Mouse (Mus musculus): ENCODE data around the gene Erich2.
"Not testable (repeated sequence)": the region's sequence is repeated elsewhere in the genome, so short reads cannot be mapped to it uniquely, and the experiment has no call there.

Erich2 gene

DNA sequence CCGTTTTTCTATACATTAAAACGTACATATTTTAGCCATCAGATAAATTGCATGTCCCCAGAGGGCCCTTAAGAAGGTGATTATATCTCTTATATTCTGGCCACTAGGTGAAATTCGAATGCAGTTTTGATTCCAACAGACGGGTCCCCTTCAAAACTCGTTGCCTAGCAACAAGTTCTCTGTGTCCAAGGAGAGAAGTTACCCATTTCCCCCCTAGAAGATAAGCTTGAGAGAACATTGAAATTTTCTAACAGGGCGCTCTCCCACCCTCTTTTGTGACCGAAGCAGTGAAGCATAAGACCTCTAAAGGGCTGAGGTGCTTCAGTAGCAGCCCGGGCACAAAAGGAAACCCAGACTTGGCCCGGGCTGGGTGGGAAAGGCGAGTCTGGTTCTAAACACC lies at the start of gene Erich2:
TSS of gene Erich2 (plus strand) at position 324 of the 400 bp plus-strand sequence.
- no peak for DNase-seq (ENCODE audit: low spot score)

DNA sequence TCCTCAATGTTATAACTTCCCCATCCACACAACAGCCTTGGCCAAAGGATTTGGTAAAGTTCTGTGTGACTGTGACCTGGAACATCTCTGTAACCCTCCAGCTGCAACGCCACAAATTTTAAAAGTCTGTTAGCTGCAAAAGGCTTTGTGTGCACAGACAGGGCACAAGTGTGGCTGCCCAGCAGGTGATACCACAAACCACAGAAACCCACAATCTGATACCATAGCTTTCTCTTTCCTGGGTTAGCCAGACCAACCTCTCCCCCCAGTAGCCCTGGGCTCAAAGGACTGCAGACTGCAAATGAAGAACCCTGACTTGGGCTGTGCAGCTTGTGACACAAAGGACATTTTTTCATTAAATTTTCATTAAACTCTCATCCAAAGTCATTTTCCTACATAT lies 45.0 kb upstream of the Erich2 start:
- DNase-seq (ENCODE audit: low spot score) = no peak

DNA sequence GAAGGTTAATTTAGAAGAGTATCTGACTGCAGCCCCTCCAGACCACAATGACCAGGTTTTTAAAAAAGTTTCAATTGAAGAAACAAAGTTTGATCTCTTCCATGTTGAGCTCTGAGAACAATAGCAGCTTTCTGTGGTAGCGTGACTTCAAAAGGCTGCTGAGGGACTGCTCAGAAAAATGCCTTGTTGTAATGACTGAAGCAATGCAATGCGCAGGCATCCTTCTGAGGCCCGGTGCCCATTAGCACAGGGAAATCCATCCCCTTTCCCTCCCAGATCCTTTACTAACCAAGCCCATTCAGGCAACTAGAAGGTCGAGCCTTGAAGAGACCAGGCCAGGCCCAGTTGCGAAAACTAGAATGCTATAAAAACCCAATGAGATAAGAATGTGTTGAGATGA lies 37.5 kb upstream of the Erich2 start:
- no peak for DNase-seq (ENCODE audit: low spot score)

DNA sequence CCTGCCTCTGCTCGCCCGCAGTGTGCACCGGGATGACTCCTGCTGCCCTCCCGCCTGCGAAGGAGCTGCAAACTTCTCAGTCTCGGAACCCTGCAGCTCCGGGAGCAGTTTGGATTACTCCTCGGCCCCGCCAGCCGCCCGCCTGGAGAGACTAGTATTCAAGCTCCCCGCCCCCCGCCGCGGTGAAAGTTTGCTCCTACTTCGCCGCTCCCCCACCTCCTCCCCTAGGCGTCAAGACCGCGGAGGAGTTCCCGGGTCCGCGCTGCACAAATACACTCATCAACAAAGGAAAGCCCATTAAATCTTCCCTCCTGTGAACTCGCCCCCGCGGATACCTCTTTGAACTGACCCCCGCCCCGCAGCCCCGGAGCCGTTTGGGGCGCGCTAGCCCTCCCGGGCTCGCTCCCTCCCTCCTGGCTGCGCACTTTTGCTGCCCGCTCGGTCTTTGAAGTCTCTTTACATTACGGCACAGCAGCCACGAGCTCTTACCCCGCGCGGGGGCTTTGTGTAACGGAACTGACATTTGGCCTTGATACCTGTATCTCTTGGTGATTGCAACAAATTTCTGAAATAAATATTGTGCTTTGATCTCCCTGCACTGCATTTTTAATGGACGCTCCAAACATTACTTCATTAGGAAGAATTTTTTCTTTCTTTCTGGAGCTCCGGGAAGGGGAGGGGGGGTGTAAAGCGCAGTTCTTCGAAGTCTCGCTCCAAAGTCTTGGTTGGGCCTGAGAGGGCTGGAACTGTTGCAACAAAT lies 36.6 kb upstream of the Erich2 start:
- no peak for DNase-seq (ENCODE audit: low spot score)

DNA sequence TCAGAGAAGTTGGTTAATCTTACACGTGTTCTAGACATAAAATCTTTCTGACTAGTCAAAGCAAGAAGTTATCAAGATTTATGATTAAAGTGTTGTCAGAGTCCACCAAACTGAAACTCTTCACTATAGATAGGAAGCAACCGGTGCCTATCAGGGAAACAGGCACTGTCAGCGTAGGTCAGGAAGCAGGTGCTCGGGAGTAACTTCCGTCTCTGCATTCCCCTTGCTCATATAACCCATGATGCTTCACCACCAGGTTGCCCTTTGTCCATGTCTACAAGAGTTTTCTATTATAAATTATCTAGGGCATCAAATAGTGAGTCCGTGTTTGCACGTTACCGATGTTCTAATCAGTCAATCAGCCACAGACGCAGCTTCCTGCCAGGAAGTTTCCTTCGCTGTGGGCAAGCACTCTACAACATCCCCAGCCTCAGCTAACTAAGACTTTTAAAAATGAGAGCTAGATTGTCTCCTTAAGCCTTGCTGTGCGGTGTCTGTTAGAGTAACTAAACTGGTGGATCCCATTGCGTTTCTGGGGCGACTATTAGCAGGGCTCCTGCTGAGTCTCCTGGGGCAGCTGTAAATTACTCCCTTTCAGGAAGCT lies 10.8 kb upstream of the Erich2 start:
- DNase-seq (ENCODE audit: low spot score) = no peak

DNA sequence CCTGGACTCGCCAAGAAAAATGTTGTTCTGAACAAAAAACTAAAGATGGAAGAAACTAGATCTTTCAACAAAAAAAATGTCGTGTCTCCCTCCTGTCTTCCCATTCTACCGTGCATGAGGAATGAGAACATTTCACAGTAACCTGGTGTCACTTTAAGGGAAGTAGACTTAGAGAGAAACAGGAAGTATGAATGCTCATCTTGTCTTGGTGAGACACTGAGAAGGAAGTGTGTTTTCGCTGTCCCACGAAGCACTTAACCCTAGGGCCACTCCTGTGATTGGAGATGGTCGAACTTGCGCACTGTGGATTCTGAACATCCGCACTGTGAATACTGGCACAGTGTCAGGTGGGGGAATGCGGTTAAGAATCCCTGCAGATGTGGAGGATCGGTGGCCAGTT lies 5.2 kb upstream of the Erich2 start:
- no peak for DNase-seq (ENCODE audit: low spot score)

DNA sequence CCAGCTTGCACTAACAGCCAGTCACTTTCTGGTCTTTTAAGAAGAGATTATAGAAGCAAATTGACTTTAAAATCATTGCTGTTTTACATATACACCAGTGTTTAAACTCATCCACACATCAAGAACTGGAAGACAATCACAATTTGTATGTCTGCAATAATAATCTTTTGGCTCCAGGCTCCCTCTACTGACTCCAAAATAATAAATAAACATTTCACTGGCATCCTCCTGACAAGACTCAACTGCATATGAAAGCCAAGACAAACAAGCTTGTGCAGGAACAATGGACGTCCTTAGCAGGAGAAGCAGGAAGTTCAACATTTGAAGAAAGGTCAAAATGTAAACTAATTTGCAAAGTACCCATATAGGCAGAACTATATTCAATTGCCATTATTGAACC lies 3.4 kb upstream of the Erich2 start:
- DNase-seq (ENCODE audit: low spot score) = no peak

DNA sequence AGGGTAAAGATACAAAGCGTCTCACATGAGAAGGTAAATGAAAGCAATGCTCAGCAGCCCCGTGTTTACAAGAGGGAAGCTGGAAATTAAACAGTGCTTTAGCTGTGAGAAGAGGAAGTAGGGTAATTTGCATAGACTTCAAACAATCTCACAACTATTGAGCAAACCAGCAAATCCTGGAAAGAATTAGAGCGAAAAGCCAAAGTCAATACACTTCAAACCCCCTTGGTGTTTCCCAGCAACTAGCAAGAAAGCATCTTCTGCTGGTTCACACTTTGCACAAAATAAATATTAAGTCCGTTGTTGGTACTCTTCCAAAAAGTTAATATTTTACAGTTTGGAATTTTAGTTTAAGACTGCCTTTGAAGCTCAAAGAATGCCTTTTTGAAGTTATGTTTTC lies 2.7 kb upstream of the Erich2 start:
- no peak for DNase-seq (ENCODE audit: low spot score)

DNA sequence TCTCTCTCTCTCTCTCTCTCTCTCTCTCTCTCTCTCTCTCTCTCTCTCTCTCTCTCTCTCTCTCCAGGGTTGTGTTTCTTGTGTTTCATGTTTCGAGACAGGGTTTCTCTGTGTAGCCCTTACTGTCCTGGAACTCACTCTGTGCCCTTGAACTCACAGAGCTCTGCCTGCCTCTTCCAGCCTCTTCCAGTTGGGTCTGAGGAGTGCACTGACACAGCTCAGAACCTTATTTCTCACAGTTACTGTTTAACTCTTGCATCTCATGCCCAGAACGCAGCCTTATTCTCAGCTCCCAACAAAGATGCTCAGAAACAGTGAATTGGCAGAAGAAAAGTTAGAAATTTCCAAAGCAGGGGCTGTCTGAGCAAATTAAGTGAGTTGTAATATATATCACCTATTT lies 2.2 kb upstream of the Erich2 start:
- DNase-seq (ENCODE audit: low spot score) = no peak

DNA sequence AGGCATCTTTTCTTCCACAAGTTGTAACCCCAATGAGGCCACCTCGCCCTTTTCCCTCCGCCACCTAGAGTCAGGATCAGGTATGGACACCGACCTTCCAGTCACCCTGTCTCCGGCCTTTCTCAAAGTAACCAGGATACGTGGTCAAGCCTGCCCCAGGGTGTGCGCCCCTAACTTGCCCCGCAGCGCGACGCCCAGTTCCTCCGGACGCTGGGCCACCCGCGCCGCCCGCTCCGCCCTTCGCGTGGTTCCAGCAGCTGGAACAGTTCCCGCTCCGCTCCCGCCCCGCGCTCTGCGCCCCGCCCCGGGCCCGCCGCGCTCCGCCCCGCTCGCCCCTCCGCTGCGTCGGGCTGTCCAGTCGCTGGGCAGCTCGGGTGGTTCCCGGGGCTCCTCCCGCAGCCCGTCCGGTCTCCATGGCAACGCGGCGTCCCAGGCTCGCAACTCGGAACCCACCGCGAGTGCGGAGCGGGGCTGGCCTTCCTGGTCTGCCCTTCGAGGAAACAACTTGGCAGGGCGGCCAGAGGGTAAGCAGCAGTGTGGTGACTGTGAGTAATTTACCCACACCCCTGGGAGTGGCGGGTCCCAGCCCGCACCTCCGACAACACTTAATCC lies 508 bp downstream of the Erich2 start:
- no peak for DNase-seq (ENCODE audit: low spot score)

DNA sequence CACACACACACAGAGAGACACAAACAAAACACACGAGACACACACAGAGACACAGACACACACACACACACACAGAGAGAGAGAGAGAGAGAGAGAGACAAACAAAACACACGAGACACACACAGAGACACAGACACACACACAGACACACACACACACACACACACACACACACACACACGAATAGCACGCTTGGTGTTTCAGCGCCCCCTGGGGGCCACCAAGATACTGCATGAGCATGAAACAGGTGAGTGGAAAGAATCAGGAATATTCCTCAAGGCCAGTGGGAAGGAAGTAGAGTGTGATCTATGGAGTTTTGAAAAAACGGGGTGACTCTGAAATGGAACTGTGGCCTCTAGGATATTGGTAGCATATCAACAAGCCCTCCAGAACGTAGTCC lies 29.7 kb downstream of the Erich2 start:
- not testable (repeated sequence) for DNase-seq (ENCODE audit: low spot score)

DNA sequence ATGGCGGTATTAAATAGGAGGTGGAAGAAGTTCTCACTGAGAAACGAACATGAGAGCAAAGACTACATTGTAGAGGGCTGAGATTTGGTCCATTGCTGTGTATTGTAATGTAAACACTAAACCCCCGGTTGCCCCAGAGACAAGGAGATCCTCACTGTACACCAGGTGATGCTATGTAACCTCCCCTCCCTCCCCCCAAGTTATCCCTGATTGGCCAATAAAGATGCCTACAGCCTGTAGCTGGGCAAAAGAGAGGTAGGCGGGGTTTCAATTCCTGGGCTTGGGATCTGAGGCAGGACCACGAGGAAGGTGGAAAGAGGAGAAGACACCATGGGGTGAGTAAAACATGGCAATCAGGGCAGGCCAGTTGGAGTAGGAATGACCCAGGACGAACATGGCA lies 42.1 kb downstream of the Erich2 start:
- DNase-seq (ENCODE audit: low spot score) = no peak

DNA sequence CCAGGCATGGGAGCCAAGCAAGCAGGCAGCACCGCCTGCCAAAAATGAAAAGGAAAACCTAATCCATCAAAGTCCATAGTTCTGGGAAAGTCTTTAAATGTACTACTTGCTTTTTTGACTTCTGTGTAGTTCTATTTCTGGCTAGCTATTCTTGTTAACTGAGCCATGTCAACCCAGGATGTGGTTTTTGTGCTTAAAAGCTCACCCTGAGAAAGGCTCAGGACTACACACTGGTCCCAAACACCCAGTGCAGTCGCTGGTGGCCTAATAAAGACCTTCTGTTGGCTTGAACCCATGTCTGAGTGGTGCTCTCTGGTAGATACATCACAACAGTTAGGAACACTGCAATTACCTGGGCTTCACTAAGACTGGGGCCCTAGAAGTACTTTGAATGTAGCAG lies 42.8 kb downstream of the Erich2 start:
- no peak for DNase-seq (ENCODE audit: low spot score)

DNA sequence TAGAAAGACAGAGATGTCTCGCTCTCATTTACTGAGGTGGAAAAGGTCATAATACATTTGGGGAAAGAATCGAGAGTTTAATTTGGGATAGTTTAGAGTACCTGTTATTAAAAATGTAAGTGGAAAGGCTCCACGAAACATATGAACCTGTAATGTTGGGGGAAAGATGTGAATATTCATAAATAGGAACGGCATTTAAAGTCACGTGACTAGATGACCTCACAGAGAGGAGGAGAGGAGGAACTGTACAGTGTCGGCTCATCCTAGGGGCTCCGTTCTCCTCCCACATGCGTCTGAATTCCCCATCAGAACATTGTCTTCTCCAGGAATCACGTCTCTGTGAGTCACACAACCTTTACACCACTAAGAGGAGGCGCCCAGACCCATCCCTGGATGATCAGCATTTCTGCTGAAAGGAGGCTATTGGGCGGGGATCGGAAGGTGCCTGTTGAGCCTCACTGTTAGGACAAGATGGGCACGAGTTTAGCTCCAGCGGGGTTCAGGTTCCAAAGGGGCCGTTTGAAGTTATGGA lies 43.5 kb downstream of the Erich2 start:
- no peak for DNase-seq (ENCODE audit: low spot score)

DNA sequence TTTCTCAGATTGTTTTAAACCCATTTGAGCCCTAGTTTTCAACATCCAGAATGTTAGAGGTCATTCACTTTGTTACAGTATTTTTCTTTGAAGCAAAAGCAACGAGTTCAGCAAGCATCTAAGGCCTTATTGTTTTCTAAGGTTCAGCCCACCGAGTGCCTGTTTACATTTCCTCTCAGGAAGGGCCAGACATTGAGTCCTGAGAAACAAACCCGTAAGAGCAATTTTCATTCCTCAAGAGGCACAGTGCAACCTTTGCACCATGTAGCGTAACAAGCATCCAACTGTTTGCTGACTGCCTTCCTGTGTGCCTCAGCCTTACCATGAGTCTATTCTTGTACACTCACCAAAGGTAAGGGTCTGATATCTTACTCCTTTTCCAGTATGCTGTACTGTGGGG lies 44.2 kb downstream of the Erich2 start, which contains the start of gene Gad1:
TSS of gene Gad1 (plus strand) at position 301 of the 400 bp plus-strand sequence.
- no peak for DNase-seq (ENCODE audit: low spot score)

DNA sequence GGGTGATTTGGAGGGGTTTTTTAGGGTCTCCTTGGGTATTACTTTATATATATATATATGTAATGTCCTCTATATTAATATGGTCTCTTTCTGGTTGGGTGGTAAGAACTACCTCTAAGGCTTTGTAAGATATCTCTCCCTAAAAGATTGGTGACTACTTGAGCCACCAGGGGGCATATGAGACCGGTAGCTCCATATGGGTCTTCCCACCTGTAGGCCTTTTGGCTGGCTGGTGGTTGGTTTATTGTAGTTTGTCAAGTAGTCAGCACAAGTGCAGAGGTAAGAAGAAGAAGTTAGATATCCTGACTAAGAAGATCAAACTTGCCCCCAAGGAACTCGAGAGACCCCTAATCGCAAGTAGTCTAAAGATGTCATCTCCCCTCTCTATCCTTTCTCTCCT lies 45.2 kb downstream of the Erich2 start:
- DNase-seq (ENCODE audit: low spot score) = no peak

DNA sequence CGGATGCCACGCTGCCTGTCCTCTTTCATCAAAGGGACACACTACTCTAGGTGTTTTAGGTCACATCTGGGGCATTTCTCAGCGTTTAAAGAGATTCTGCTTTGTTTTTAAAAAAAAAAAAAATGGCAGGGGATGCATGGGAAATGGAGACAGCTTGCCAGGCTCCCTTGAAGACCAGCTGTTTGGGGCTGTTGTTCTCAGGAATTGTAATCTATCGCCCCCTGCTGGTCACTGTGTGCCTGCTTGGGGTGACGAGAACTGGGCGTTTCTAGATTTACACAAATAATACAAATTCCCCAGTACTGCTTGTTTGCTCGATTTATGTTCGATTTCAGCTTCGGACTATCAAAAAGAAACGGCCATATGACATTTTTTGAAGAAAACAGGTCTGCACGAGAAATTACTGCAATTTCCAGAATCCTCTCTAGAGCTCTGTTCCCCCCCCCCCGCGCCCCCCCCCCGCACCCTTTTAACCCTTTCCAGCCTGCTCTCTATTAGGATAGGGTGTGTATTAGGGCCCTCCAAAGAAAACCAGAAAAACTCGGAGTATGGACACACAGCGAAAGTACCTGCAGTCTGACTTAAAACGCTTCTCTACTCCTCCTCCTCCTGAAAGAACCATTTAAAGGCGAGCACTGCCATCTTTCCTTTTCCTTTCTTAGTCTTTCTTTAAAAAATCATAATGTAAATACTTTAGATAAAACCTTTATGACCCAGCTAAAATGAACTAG lies 49.7 kb downstream of the Erich2 start:
- peak; percentile 82 for DNase-seq (ENCODE audit: low spot score)

DNA sequence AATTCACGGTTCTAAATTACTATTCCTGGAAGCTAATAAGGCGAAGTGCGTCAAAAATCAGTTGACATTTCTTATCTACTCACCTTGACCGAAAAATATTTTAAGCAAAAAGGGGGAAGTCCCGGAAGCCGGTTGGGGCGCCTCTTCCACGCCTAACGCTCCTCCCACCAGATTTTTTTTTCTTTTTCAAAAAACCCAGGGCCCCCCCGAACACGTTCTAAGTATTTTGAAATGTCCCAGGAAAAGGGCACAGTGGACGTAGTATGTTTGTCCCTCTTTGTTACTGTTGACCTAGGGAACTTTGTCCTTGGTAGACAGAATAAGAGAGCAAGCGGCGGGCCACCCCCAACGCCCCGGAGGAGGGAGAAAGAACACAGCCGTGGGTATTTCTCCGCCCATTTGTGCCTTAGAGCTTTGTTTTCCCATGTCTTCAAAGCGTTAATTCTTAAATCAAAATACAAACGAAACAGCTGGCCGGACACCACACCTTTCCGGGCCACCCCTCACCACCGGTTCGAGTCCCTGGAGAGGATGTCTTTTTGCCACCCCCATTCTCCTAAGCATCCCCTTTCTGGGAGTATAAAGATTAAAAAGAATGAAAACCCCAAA lies 50.3 kb downstream of the Erich2 start:
- DNase-seq (ENCODE audit: low spot score) = no peak

DNA sequence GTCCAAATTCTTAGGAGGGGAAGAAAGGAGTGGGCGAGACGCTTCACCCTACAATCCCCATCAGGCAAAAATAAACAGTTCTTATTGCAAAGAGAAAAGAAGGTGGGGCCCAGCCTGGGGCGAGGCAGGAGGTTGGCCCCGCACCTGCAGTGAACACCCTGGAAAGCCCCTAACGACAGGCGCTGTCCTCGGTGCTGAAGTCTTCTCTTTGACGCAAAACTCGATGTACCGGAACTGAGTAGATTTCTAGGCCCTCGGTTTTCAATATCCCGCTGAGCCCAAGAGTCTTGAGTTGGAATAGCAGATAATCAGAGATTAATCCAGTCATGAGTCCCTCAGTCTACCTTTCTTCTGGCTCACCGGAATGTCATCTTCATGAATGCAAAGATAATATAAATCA lies 50.9 kb downstream of the Erich2 start:
- DNase-seq (ENCODE audit: low spot score) = no peak

DNA sequence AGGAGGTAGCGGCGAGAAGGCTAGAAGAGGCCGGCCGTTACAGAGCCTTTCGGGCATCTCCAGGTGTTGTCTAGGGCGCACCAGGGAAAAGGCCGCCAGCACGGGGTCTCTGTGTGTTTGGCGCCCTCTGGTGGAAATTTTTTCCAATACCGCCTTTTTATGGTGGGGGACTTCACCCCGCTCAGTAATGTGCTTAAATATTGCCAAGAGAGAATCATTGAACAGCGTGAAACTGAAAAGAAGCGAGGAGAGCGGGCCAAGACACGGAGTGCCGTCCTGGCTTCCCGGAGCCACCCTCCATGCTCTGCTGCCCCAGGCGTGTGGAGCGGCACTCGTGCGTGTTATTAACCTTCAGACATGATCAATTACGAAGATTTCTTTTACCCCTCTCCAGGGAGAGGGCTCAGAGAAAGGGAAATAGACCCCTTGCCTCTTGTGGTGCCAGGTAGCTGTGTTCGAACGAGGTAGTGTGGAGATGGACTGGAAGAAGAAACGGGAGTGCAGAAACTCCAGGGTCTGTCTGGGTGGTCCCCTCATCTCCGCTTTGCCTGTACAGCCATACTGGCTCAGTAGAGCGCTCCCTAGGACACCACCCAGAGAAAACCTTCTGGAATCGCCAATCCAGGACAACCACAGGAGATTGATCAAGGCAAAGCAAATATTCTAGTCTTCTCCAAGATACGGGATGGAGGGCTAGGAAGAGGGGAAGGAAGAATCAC lies 52.6 kb downstream of the Erich2 start:
- peak; percentile 13 for DNase-seq (ENCODE audit: low spot score)

DNA sequence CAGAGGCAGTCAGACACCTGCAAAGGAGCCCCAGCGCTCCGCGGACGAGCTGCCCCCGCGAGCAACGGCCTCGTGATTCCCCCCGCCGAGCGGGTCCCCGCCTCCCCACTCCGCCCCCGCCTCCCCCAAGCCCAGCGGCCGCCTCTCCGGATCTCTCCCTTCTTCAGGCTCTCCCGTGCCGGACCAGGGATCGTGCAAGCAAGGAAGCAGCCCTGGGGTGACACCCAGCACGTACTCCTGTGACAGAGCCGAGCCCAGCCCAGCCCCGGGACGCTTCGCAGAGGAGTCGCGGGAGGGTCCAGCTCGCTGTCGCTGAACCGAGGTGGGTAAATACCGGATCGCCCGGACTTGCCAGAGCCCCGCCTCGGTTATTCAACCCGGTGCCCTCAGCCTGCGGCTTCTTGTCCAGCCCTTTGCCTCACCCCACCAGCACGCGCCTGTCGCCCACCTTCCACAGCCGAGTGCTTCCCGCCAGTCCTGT lies 53.4 kb downstream of the Erich2 start:
- no peak for DNase-seq (ENCODE audit: low spot score)
